Mouse (Mus musculus): Measurements from ENCODE around the gene Ddx28. TPM values are rescaled to one million over a fixed set of nuclear protein-coding genes. Genes with fewer than 3 reads are reported as not detected.
"Not testable (repeated sequence)": the region's sequence is repeated elsewhere in the genome, so short reads cannot be mapped to it uniquely, and the experiment has no call there.

Ddx28 gene
- total RNA-seq, 2 experiments from 2014 or later: 14.0 to 16.3 TPM

GRCm38 (mm10) chr8:106018039-106018438 lies 6.4 kb upstream of the Ddx28 start:
- intact Hi-C loops (cut with DNase I): no loop called here
- no peak for DNase-seq (ENCODE audit: low spot score in 2 of 2)

DNA sequence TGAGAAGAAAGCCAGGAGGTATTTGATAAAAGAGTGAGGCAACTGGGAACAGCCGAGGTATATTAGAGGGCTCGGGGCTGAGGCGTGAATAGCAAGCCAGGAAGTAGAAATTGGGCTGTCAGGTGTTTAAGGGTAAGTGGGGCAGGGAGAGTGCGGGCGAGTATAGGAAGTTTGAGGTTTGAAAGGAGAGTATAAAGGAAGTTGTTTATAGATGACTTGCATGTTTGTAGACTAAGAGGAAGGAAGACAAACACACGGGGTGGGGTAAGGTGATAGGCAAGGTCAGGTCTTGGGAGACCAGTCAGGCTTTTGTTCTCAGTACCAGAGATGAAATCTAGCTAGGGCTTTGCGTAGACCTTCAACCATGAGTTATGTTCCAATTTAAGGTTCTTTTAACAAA lies 5.4 kb upstream of the Ddx28 start:
- no peak for DNase-seq (ENCODE audit: low spot score in 2 of 2)
- intact Hi-C loops (cut with DNase I): no loop called here

- DNase-seq (ENCODE audit: low spot score in 2 of 2): no peak
- intact Hi-C loops (cut with DNase I): no loop called here
Observed at GRCm38 (mm10) chr8:106016284-106016683, 4.6 kb upstream of the Ddx28 start.

GRCm38 (mm10) chr8:106012203-106012602 lies 521 bp upstream of the Ddx28 start:
- not testable (repeated sequence) for DNase-seq (ENCODE audit: low spot score in 2 of 2)
- intact Hi-C loops (cut with DNase I): loop anchor here (5.0 kb wide), 1 partner anchor 120 kb away; the partner anchor contains the start of gene Nrn1l

DNA sequence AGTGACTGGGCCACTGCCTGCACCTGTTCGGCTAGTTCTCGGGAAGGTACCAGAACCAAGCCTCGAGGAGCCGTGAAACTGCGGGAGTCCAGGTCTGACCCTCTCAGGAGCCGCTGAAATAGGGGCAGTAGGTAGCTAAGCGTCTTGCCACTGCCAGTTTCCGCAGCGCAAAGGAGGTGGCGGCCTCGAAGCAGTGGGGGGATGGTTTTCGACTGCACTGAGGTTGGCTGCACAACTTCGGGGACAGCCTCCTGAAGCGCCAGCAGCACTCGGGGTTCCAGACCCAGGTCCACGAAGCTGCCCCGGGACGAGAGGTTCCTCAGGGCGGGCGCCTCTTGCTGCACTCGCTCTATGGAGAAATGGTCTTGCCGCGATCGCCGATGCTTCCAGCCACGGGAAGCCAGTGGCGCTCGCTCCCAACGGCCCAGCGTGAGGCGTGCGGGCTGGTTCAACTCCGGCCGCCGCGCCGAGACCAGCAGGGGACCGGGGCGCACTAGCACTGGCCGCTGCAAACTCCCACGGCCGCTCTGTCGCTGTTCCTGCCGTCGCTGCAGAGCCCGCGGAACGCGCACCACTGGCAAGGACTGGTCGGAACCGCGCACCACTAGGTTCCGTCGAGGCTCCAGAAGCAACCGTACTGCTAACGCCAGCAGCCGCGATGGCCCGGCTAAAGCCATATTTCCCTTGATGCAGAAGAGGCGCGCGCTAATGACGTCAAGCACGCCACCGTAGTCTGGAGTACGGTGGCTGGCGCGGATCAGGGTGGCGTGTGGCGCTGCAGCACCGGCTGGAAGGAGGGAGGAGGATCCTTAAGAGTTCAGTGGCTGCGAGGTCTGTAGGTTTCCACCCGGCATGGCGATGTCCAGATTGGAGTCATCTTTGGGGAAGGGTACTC lies 687 bp downstream of the Ddx28 start:
- DNase-seq (ENCODE audit: low spot score in 2 of 2): peak; percentile 95 to 96
- intact Hi-C loops (cut with DNase I): loop anchor here (5.0 kb wide), 1 partner anchor 119 kb away; the partner anchor contains the start of gene Nrn1l

- intact Hi-C loops (cut with DNase I); DNase-seq (ENCODE audit: low spot score in 2 of 2): not testable (repeated sequence)
Observed at GRCm38 (mm10) chr8:106007891-106008290, 3.8 kb downstream of the Ddx28 start.

- intact Hi-C loops (cut with DNase I): no loop called here
Observed at GRCm38 (mm10) chr8:106007135-106007534, 4.5 kb downstream of the Ddx28 start.

GRCm38 (mm10) chr8:106006413-106006812 lies 5.3 kb downstream of the Ddx28 start:
- no peak for DNase-seq (ENCODE audit: low spot score in 2 of 2)
- intact Hi-C loops (cut with DNase I): no loop called here

More at GRCm38 (mm10) chr8:106007135-106007534, 4.5 kb downstream of the Ddx28 start:
- no peak for DNase-seq (ENCODE audit: low spot score in 2 of 2)

- DNase-seq (ENCODE audit: low spot score in 2 of 2): no peak
- intact Hi-C loops (cut with DNase I): no loop called here
Observed at GRCm38 (mm10) chr8:106005875-106006274, 5.8 kb downstream of the Ddx28 start, which contains the start of gene Dpep2nb. Dpep2nb (minus strand) TSS chr8:106005975.

GRCm38 (mm10) chr8:106004538-106005207 lies 7.0 kb downstream of the Ddx28 start:
- no peak for DNase-seq (ENCODE audit: low spot score in 2 of 2)
- intact Hi-C loops (cut with DNase I): no loop called here

- no peak for DNase-seq (ENCODE audit: low spot score in 2 of 2)
- intact Hi-C loops (cut with DNase I): no loop called here
Observed at GRCm38 (mm10) chr8:106001908-106002307, 9.8 kb downstream of the Ddx28 start.

- intact Hi-C loops (cut with DNase I): no loop called here
Observed at GRCm38 (mm10) chr8:105998971-105999370, 12.7 kb downstream of the Ddx28 start.

DNA sequence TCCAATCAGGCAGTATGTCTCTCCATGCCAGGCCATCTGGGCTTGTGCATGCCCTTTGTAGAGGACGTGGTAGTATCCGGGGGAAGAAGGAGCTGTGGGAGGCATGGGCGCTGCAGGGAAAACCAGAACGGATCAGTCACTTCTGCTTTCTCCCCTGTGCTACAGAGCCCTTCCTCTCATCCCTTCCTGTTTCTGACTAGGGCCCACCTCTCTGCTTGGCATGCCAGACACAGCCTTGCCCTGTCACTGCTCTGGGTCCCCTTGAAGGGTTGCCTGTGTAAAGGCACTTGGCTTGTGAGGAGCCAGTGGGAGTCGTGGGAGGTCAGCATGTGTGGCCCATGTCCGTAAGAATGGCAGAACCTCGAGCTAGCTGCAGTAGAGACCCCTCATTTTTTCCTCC lies 15.3 kb downstream of the Ddx28 start:
- intact Hi-C loops (cut with DNase I): no loop called here
- DNase-seq (ENCODE audit: low spot score in 2 of 2): no peak

More at GRCm38 (mm10) chr8:105998971-105999370, 12.7 kb downstream of the Ddx28 start:
- DNase-seq (ENCODE audit: low spot score in 2 of 2): no peak

DNA sequence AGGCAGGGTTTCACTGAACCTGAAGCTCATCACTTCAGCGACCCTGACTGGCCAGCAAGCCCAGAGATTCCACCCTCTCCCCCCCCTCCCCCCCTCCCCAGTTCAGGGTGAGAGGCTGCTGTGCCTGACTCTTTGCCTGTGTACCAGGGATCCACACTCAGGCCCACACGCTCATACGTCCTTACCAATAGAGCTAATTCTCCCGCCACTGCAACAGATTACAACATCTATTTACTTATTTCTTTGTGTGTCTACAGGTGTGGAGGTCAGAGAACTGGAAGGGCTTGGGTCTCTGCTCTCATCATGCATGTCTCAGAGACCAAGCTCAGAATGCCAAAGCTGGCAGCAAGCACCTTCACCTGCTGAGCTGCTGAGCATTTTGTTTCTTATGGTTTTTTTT lies 18.5 kb downstream of the Ddx28 start:
- intact Hi-C loops (cut with DNase I): no loop called here
- DNase-seq (ENCODE audit: low spot score in 2 of 2): no peak

GRCm38 (mm10) chr8:105992499-105992898 lies 19.2 kb downstream of the Ddx28 start:
- intact Hi-C loops (cut with DNase I): no loop called here
- no peak for DNase-seq (ENCODE audit: low spot score in 2 of 2)

GRCm38 (mm10) chr8:105991546-105991945 lies 20.1 kb downstream of the Ddx28 start:
- intact Hi-C loops (cut with DNase I): no loop called here
- no peak for DNase-seq (ENCODE audit: low spot score in 2 of 2)

- intact Hi-C loops (cut with DNase I): no loop called here
- DNase-seq (ENCODE audit: low spot score in 2 of 2): peak; percentile 44 to 45
Observed at GRCm38 (mm10) chr8:105990856-105991387, 20.8 kb downstream of the Ddx28 start, which contains the start of gene Dus2. Dus2 (plus strand) TSS chr8:105991337.

DNA sequence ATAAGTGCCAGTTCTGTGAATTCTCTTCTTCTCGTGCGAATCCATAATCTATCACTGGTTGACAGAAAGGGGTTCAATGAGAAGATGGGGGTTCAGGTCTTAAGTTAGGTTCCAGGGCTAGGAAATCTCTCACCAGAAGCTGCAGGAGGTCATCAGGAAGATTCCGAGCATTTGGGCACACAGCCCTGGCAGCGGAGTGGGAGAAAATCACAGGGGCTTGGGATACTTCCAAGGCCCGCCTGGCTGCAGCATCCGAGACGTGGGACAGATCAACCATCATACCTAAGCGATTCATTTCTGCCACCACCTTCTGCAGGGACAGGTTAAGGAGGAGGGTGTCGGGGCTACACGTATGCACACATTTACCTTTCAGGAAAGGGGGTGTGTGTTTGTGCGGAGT lies 23.1 kb downstream of the Ddx28 start:
- intact Hi-C loops (cut with DNase I): loop anchor here (5.0 kb wide), 1 partner anchor 34 kb away; no protein-coding TSS in a partner anchor
- DNase-seq (ENCODE audit: low spot score in 2 of 2): no peak

GRCm38 (mm10) chr8:105983406-105983805 lies 28.3 kb downstream of the Ddx28 start:
- intact Hi-C loops (cut with DNase I); DNase-seq (ENCODE audit: low spot score in 2 of 2): not testable (repeated sequence)

- intact Hi-C loops (cut with DNase I): no loop called here
Observed at GRCm38 (mm10) chr8:105981146-105981545, 30.5 kb downstream of the Ddx28 start.

More at GRCm38 (mm10) chr8:105981146-105981545, 30.5 kb downstream of the Ddx28 start:
- no peak for DNase-seq (ENCODE audit: low spot score in 2 of 2)

All from left cerebral cortex, postnatal 36 days (tissue).